Mouse (Mus musculus): Measurements from ENCODE around the gene Sipa1. TPM values are rescaled to one million over a fixed set of nuclear protein-coding genes. Genes with fewer than 3 reads are reported as not detected.

Gene Sipa1
- total and polyA plus RNA-seq, 3 experiments = 10.3 to 88.4 (median 33.7) TPM

GRCm38 (mm10) chr19:5632120-5632519 is 31.4 kb downstream of the Sipa1 start:
- no peaks in the 10 kb centered on the region for H3K36me3 ChIP-seq (replicated peaks)
- H3K27me3 ChIP-seq (ENCODE audit: insufficient read depth, low read length) = no peaks in the 10 kb centered on the region
- no peak for DNase-seq (ENCODE audit: low spot score)
- no peak for ATAC-seq (ENCODE audit: extremely low read depth, insufficient number of reproducible peaks, low FRiP score, poor library complexity, severe bottlenecking)
- no peak overlapping the region for H3K4me3 ChIP-seq (ENCODE audit: low read depth, low read length)
- no peak for TF ChIP-seq CTCF (IDR thresholded peaks at IDR 0.05; ENCODE audit: low read depth, low read length)
- TF ChIP-seq POLR2AphosphoS5 (IDR thresholded peaks at IDR 0.05; ENCODE audit: insufficient replicate concordance, low read depth, low read length) = no peak
- no peak for TF ChIP-seq GATA2 (IDR thresholded peaks at IDR 0.05; ENCODE audit: borderline replicate concordance, low read depth, low read length)
- no peak for TF ChIP-seq GATA1 (IDR thresholded peaks at IDR 0.05; ENCODE audit: borderline replicate concordance, low read length)
- TF ChIP-seq TAL1 (conservative IDR thresholded peaks at IDR 0.05; ENCODE audit: low read depth, low read length) = no peak
- no peaks in the 10 kb centered on the region for H3K9me3 ChIP-seq (replicated peaks)
- peaks cover 11% of the 10 kb centered on the region for H3K4me1 ChIP-seq (ENCODE audit: insufficient read depth, low read depth, low read length)

GRCm38 (mm10) chr19:5629907-5630306 is 33.6 kb downstream of the Sipa1 start:
- DNase-seq (ENCODE audit: low spot score) = no peak
- Histone ChIP-seq H3K4me3 (ENCODE audit: low read depth, low read length) (no peak overlapping the region), H3K36me3 (replicated peaks) (no peaks in the 10 kb centered on the region), H3K4me1 (ENCODE audit: insufficient read depth, low read depth, low read length) (no peaks in the 10 kb centered on the region), H3K27me3 (ENCODE audit: insufficient read depth, low read length) (no peaks in the 10 kb centered on the region; the same call in none of the 2 replicates), H3K9me3 (replicated peaks) (no peaks in the 10 kb centered on the region)
- TF ChIP-seq TAL1 (conservative IDR thresholded peaks at IDR 0.05; ENCODE audit: low read depth, low read length) (no peak), CTCF (IDR thresholded peaks at IDR 0.05; ENCODE audit: low read depth, low read length) (no peak), POLR2AphosphoS5 (IDR thresholded peaks at IDR 0.05; ENCODE audit: insufficient replicate concordance, low read depth, low read length) (no peak), GATA2 (IDR thresholded peaks at IDR 0.05; ENCODE audit: borderline replicate concordance, low read depth, low read length) (no peak), GATA1 (IDR thresholded peaks at IDR 0.05; ENCODE audit: borderline replicate concordance, low read length) (no peak)
- no peak for ATAC-seq (ENCODE audit: extremely low read depth, insufficient number of reproducible peaks, low FRiP score, poor library complexity, severe bottlenecking)

- Histone ChIP-seq H3K36me3 (replicated peaks) (no peaks in the 10 kb centered on the region), H3K4me1 (ENCODE audit: insufficient read depth, low read depth, low read length) (peaks cover 12% of the 10 kb centered on the region), H3K27me3 (ENCODE audit: insufficient read depth, low read length) (peaks cover 12% of the 10 kb centered on the region), H3K9me3 (replicated peaks) (no peaks in the 10 kb centered on the region), H3K4me3 (ENCODE audit: low read depth, low read length) (no peak overlapping the region)
- no peak for TF ChIP-seq POLR2AphosphoS5 (IDR thresholded peaks at IDR 0.05; ENCODE audit: insufficient replicate concordance, low read depth, low read length)
- DNase-seq (ENCODE audit: low spot score) = no peak
- no peak for ATAC-seq (ENCODE audit: extremely low read depth, insufficient number of reproducible peaks, low FRiP score, poor library complexity, severe bottlenecking)
Observed at GRCm38 (mm10) chr19:5625311-5625710, 38.2 kb downstream of the Sipa1 start.

- Histone ChIP-seq H3K4me1 (ENCODE audit: insufficient read depth, low read depth, low read length) (peaks cover 23% of the 10 kb centered on the region), H3K36me3 (replicated peaks) (no peaks in the 10 kb centered on the region), H3K27me3 (ENCODE audit: insufficient read depth, low read length) (peaks cover 13% of the 10 kb centered on the region), H3K4me3 (ENCODE audit: low read depth, low read length) (no peak overlapping the region), H3K9me3 (replicated peaks) (no peaks in the 10 kb centered on the region)
- DNase-seq (ENCODE audit: low spot score) (no peak), ATAC-seq (ENCODE audit: extremely low read depth, insufficient number of reproducible peaks, low FRiP score, poor library complexity, severe bottlenecking) (no peak)
- no peak for TF ChIP-seq GATA2 (IDR thresholded peaks at IDR 0.05; ENCODE audit: borderline replicate concordance, low read depth, low read length)
- no peak for TF ChIP-seq GATA1 (IDR thresholded peaks at IDR 0.05; ENCODE audit: borderline replicate concordance, low read length)
- TF ChIP-seq TAL1 (conservative IDR thresholded peaks at IDR 0.05; ENCODE audit: low read depth, low read length) = no peak
- no peak for TF ChIP-seq CTCF (IDR thresholded peaks at IDR 0.05; ENCODE audit: low read depth, low read length)
- TF ChIP-seq POLR2AphosphoS5 (IDR thresholded peaks at IDR 0.05; ENCODE audit: insufficient replicate concordance, low read depth, low read length) = no peak
Observed at GRCm38 (mm10) chr19:5621884-5622283, 41.6 kb downstream of the Sipa1 start.

- TF ChIP-seq POLR2AphosphoS5 (IDR thresholded peaks at IDR 0.05; ENCODE audit: insufficient replicate concordance, low read depth, low read length) (no peak), TAL1 (conservative IDR thresholded peaks at IDR 0.05; ENCODE audit: low read depth, low read length) (no peak), GATA2 (IDR thresholded peaks at IDR 0.05; ENCODE audit: borderline replicate concordance, low read depth, low read length) (no peak), CTCF (IDR thresholded peaks at IDR 0.05; ENCODE audit: low read depth, low read length) (no peak), GATA1 (IDR thresholded peaks at IDR 0.05; ENCODE audit: borderline replicate concordance, low read length) (no peak)
- no peaks in the 10 kb centered on the region for H3K9me3 ChIP-seq (replicated peaks)
- no peak overlapping the region for H3K4me3 ChIP-seq (ENCODE audit: low read depth, low read length)
- peaks cover 13% of the 10 kb centered on the region; the same call in 1 of the 2 replicates for H3K27me3 ChIP-seq (ENCODE audit: insufficient read depth, low read length)
- DNase-seq (ENCODE audit: low spot score) = no peak
- ATAC-seq (ENCODE audit: extremely low read depth, insufficient number of reproducible peaks, low FRiP score, poor library complexity, severe bottlenecking) = no peak
- H3K36me3 ChIP-seq (replicated peaks) = no peaks in the 10 kb centered on the region
- peaks cover 26% of the 10 kb centered on the region for H3K4me1 ChIP-seq (ENCODE audit: insufficient read depth, low read depth, low read length)
Observed at GRCm38 (mm10) chr19:5620007-5620406, 43.5 kb downstream of the Sipa1 start.

GRCm38 (mm10) chr19:5614953-5615352 is 48.6 kb downstream of the Sipa1 start:
- no peaks in the 10 kb centered on the region for H3K9me3 ChIP-seq (replicated peaks)
- DNase-seq (ENCODE audit: low spot score) = no peak
- H3K4me1 ChIP-seq (ENCODE audit: insufficient read depth, low read depth, low read length) = peaks cover 50% of the 10 kb centered on the region
- no peak overlapping the region for H3K4me3 ChIP-seq (ENCODE audit: low read depth, low read length)
- H3K36me3 ChIP-seq (replicated peaks) = no peaks in the 10 kb centered on the region
- TF ChIP-seq POLR2AphosphoS5 (IDR thresholded peaks at IDR 0.05; ENCODE audit: insufficient replicate concordance, low read depth, low read length) = no peak
- TF ChIP-seq GATA2 (IDR thresholded peaks at IDR 0.05; ENCODE audit: borderline replicate concordance, low read depth, low read length) = no peak
- no peak for TF ChIP-seq TAL1 (conservative IDR thresholded peaks at IDR 0.05; ENCODE audit: low read depth, low read length)
- no peak for TF ChIP-seq CTCF (IDR thresholded peaks at IDR 0.05; ENCODE audit: low read depth, low read length)
- no peak for TF ChIP-seq GATA1 (IDR thresholded peaks at IDR 0.05; ENCODE audit: borderline replicate concordance, low read length)
- ATAC-seq (ENCODE audit: extremely low read depth, insufficient number of reproducible peaks, low FRiP score, poor library complexity, severe bottlenecking) = no peak
- H3K27me3 ChIP-seq (ENCODE audit: insufficient read depth, low read length) = no peaks in the 10 kb centered on the region
